Mouse (Mus musculus): ENCODE data around the gene Mki67.
"Not testable (repeated sequence)": the region's sequence is repeated elsewhere in the genome, so short reads cannot be mapped to it uniquely, and the experiment has no call there.

DNA sequence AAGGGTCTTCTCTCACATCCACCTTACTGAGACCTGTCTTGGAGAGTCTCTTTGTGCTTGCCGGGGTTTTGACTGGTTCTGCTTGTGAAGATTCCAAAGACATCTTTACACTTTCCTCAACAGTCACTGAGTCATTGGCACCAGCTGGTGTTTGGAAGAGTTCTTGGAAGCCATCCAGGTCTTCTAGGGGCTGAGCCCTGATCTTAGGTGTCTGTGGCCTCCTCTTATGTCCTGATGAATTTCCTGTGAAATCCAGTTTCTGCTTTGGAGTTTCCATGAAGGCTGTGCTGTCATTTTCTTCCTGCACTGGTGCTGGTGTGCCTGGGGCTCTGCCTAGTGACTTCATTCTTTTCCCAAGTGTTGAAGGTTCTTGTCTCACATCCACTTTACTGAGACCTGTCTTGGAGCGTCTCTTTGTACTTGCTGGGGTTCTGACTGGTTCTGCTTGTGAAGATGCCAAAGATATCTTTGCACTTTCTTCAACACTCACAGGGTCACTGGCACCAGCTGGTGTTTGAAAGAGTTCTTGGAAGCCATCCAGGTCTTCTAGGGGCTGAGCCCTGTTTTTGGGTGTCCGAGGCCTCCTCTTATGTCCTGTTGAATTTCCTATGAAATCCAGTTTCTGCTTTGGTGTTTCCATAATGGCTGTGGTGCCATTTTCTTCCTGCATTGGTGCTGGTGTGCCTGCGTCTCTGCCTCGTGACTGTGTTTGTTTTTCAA lies 19.0 kb downstream of the Mki67 start:
- TF ChIP-seq EP300 (optimal IDR thresholded peaks at IDR 0.05); CTCF (IDR thresholded peaks at IDR 0.05; ENCODE audit: low read depth): not testable (repeated sequence)

All from stomach, postnatal 0 days (tissue).